Mouse (Mus musculus) left cerebral cortex, postnatal 10 days (tissue): ENCODE results near the gene Zfp148. TPM values are rescaled to one million over a fixed set of nuclear protein-coding genes. Genes with fewer than 3 reads are reported as not detected.
A peak's percentile ranks its signal among the peaks of the same experiment; 100 is the strongest.
"Not testable (repeated sequence)": the region's sequence is repeated elsewhere in the genome, so short reads cannot be mapped to it uniquely, and the experiment has no call there.

Source experiments
- DNase-seq, 2 experiments: peaks; one replicate each; pipeline ENCODE4 v3.0.0; 2021 to 2022; ENCODE audit warnings: low spot score in 2 of 2, mixed read lengths in 1 of 2; ENCODE audit errors: extremely low spot score in 1 of 2
- intact Hi-C: fragments of 180-260 bp; cut with DNase I; formaldehyde crosslinking; loops from one replicate; pipeline ENCODE4 v1.15.1; 2025
- total RNA-seq, 2 experiments: library from RNA; stranded (reverse); gene quantifications; 2 replicates each; pipeline ENCODE4 v1.2.3; 2021

Gene Zfp148
- total RNA-seq, 2 experiments from 2014 or later, result 86.2 to 99.7 TPM

- DNase-seq, result no peak
- intact Hi-C loops, result no loop called here
These were observed 1.3 kb upstream of the Zfp148 start for GRCm38 (mm10) chr16:33379219-33379943.

GRCm38 (mm10) chr16:33380882-33381613, 412 bp downstream of the Zfp148 start:
- intact Hi-C loops, result loop anchor here (5.0 kb wide), 1 partner anchor 356 kb away; no protein-coding TSS in a partner anchor
- DNase-seq, result peak; percentile 29 to 65

DNA sequence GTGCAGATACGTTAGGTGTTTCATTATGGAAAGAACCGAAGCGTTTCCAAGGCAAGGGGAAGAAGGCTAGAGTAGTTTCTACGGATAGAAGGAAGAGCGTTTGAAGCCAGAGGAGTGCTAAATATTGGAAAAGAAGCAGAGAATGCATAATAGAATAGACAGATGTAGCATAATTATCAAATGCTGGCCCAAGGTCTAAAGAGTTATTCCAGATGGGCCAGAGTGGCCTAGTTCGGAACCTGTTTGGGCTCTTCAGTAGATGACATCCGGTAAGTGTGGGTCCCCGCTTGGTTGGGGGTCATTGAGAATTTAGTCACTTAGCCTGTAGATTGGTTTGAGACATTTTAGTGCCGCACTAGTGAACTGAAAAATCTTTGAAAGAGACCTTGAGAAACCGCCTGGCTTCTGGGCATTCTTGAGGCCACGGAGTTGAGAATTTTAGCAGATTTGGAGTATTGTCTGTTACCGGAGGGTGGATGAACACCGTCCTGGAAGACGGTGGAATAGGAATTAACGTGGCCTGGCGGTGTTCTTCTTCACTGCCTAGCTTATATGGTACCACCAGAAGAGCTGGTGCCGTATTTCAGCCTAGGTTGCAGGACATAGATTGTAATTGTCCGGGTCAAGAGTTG, 1.1 kb downstream of the Zfp148 start:
- DNase-seq, result no peak
- intact Hi-C loops, result loop anchor here (5.0 kb wide), 1 partner anchor 356 kb away; no protein-coding TSS in a partner anchor

- no peak for DNase-seq
These were observed 1.7 kb downstream of the Zfp148 start for GRCm38 (mm10) chr16:33382341-33382740.

GRCm38 (mm10) chr16:33383584-33383983, 2.9 kb downstream of the Zfp148 start:
- no peak for DNase-seq
- intact Hi-C loops, result loop anchor here (5.0 kb wide), 1 partner anchor 354 kb away; no protein-coding TSS in a partner anchor

More at GRCm38 (mm10) chr16:33382341-33382740, 1.7 kb downstream of the Zfp148 start:
- intact Hi-C loops, result loop anchor here (5.0 kb wide), 1 partner anchor 355 kb away; no protein-coding TSS in a partner anchor

DNA sequence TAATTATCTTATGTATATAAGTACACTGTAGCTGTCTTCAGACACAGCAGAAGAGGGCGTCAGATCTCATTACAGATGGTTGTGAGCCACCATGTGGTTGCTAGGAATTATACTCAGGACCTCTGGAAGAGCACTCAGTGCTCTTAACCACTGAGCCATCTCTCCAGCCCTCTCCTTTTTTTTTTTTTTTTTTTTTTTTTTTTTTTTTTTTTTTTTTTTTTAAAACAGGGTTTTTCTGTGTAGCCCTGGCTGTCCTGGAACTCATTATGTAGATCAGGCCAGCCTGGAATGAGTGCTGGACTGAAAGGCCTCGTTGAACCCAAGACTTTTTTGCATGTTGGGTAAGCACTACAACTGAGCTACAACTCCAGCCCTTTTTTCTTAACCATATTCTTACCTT, 3.4 kb downstream of the Zfp148 start:
- DNase-seq, result not testable (repeated sequence)
- intact Hi-C loops, result loop anchor here (5.0 kb wide), 1 partner anchor 353 kb away; no protein-coding TSS in a partner anchor

DNA sequence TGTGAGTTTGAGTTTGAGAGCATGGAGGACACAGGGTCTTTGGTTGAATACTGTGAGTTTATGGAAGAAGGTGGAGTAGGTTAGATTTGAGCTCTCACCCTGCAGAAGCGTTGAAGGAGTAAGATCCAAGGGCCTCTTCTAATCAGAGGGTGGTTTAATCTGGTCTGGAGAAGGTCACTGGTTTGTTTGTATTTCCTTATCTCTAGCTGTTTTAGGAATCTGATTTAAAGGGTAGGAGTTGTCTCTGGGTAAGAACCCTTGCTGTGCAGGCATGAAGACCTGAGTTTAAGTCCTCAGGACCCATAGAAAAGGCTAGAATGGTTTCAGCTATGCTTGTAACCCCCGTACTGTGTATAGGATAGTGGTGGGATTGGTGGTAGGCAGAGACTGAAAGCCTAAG, 6.4 kb downstream of the Zfp148 start:
- intact Hi-C loops, result no loop called here
- DNase-seq, result no peak

DNA sequence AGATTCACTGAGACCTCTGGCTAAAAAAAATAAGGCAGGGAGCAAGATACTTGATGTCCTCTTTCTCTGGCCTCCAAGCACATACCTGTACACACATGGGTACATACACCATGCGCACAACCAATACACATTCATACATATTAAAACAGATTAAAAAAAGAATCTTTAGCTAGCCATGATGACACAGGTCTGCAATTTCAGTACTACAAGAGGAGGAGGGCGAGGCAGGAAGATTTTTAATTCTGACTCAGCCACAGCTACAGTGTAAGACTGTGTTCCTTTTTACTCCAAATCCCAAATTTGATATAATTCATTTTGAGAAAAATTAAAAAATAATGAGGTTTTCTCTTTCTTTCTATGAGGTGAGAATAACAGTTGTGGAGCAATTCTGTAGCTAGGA, 6.8 kb downstream of the Zfp148 start:
- intact Hi-C loops, result no loop called here
- DNase-seq, result no peak

GRCm38 (mm10) chr16:33399913-33400782, 19.5 kb downstream of the Zfp148 start:
- peak in 1 of 2 experiments; percentile 84 for DNase-seq
- intact Hi-C loops, result no loop called here

- intact Hi-C loops, result no loop called here
These were observed 20.3 kb downstream of the Zfp148 start for GRCm38 (mm10) chr16:33400943-33401342.

DNA sequence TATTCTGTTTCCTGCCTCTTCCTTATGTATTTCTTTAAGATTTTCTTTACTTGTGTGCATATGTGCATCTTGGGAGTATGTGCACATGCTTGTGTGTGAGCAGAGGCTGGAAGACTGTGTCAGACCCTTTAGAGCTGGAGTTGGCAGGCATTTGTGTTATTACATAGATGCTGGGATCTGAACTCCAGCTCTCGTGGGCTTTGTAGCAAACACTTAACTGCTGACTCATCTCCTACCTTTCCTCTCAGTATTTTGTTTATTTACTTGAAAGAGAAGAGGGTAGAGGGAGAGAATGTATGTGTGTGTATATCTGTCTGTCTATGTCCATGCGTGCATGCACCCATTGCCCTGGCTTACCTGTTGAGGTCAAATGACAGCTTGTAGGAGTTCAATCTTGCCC, 22.6 kb downstream of the Zfp148 start:
- intact Hi-C loops, result no loop called here

More at GRCm38 (mm10) chr16:33400943-33401342, 20.3 kb downstream of the Zfp148 start:
- DNase-seq, result no peak

GRCm38 (mm10) chr16:33404055-33404454, 23.4 kb downstream of the Zfp148 start:
- intact Hi-C loops, result no loop called here
- no peak for DNase-seq

More for the DNA sequence above, 22.6 kb downstream of the Zfp148 start:
- no peak for DNase-seq

- intact Hi-C loops, result no loop called here
- no peak for DNase-seq
These were observed 24.9 kb downstream of the Zfp148 start for GRCm38 (mm10) chr16:33405487-33405886.

GRCm38 (mm10) chr16:33410151-33410550, 29.5 kb downstream of the Zfp148 start:
- intact Hi-C loops, result no loop called here
- DNase-seq, result no peak

GRCm38 (mm10) chr16:33410605-33411004, 30.0 kb downstream of the Zfp148 start:
- no peak for DNase-seq
- intact Hi-C loops, result no loop called here

GRCm38 (mm10) chr16:33414191-33414590, 33.6 kb downstream of the Zfp148 start:
- DNase-seq, result no peak
- intact Hi-C loops, result no loop called here

DNA sequence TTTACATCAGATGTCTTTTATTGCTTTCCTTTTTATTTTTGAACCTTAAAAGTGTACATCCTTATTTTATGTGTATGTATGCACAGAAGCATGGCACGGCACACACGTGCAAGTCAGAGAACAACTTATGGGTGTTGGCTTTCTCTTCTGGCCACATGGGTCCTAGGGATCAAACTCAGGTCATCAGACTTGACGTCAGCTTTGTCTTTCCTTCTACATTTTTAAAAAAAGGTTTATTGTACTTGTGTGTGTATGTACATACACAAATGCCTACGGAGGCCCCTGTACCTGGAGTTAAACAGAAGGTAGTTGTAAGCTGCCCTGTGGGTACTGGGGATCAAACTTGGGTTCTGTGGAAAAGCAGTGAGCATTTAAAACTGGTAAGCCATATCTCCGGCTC, 35.0 kb downstream of the Zfp148 start:
- DNase-seq, result no peak
- intact Hi-C loops, result no loop called here

DNA sequence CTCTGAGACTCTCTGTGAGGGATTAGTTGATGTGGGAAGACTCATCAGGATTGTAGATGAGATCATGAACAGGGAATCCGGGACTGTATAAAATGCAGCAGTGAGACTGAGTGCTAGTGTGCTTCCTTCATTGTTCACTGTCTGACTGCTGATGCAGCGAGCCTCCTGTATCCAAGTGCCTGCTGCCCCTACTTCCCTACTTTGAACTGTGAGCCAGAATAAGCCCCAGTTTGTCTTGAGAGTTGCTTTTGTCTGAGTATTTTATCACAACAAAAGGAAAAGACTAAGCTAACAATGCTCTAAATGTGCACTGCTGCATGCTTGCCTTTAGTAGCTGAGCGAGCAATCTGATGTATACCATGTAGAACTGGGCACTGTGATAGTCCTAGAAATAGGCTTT, 47.7 kb downstream of the Zfp148 start:
- intact Hi-C loops, result no loop called here
- no peak for DNase-seq
